Mouse (Mus musculus): ENCODE measurements at regions not wholly inside any gene's neighbourhood (a gene's known extent, or its start where the extent isn't known, plus 50 kb on each side); places are given as distances from the start of the nearest gene placed in this dataset.

- ATAC-seq (ENCODE audit: insufficient number of reproducible peaks, insufficient read depth, low FRiP score, low TSS enrichment, low read depth), result no peak
- no peak overlapping the region for H3K4me3 ChIP-seq
- no peak overlapping the region for H3K4me2 ChIP-seq
- no peak overlapping the region for H3K27ac ChIP-seq
- H3K4me1 ChIP-seq, result peaks cover 6% of the 10 kb centered on the region
- H3K9ac ChIP-seq, result no peak overlapping the region
- 91% methylated on average over 5 of the region's 5 CpGs for WGBS
- H3K36me3 ChIP-seq, result no peaks in the 10 kb centered on the region
- no peaks in the 10 kb centered on the region for H3K27me3 ChIP-seq
- H3K9me3 ChIP-seq, result no peaks in the 10 kb centered on the region; the same call in 1 of the 2 replicates
Measured at GRCm38 (mm10) chr2:178598371-178598770, 168.0 kb downstream of the Cdh26 start.

GRCm38 (mm10) chr2:178598836-178599235, 168.5 kb downstream of the Cdh26 start:
- Histone ChIP-seq H3K36me3 (no peaks in the 10 kb centered on the region), H3K27me3 (no peaks in the 10 kb centered on the region), H3K4me3 (no peak overlapping the region), H3K9ac (no peak overlapping the region), H3K4me1 (peaks cover 6% of the 10 kb centered on the region), H3K9me3 (no peaks in the 10 kb centered on the region; the same call in 1 of the 2 replicates), H3K27ac (no peak overlapping the region), H3K4me2 (no peak overlapping the region)
- no peak for ATAC-seq (ENCODE audit: insufficient number of reproducible peaks, insufficient read depth, low FRiP score, low TSS enrichment, low read depth)
- 89% methylated on average over 3 of the region's 3 CpGs for WGBS

GRCm38 (mm10) chr2:178603443-178603842, 173.1 kb downstream of the Cdh26 start:
- no peak for ATAC-seq (ENCODE audit: insufficient number of reproducible peaks, insufficient read depth, low FRiP score, low TSS enrichment, low read depth)
- Histone ChIP-seq H3K4me1 (no peaks in the 10 kb centered on the region), H3K27ac (no peak overlapping the region), H3K4me2 (no peak overlapping the region), H3K9ac (no peak overlapping the region), H3K4me3 (no peak overlapping the region), H3K9me3 (no peaks in the 10 kb centered on the region; the same call in 1 of the 2 replicates), H3K27me3 (no peaks in the 10 kb centered on the region), H3K36me3 (no peaks in the 10 kb centered on the region)
- WGBS, result 83% methylated on average over 2 of the region's 2 CpGs

- H3K9ac ChIP-seq, result no peak overlapping the region
- H3K4me3 ChIP-seq, result no peak overlapping the region
- H3K9me3 ChIP-seq, result no peaks in the 10 kb centered on the region
- H3K4me2 ChIP-seq, result no peak overlapping the region
- H3K27ac ChIP-seq, result no peak overlapping the region
- peak; percentile 9; the same call in 1 of the 2 replicates for ATAC-seq (ENCODE audit: insufficient number of reproducible peaks, insufficient read depth, low FRiP score, low TSS enrichment, low read depth)
- no peaks in the 10 kb centered on the region for H3K36me3 ChIP-seq
- H3K4me1 ChIP-seq, result no peaks in the 10 kb centered on the region
- 76% methylated on average over 4 of the region's 4 CpGs for WGBS
- no peaks in the 10 kb centered on the region for H3K27me3 ChIP-seq
Measured at GRCm38 (mm10) chr2:178606733-178607132, 176.4 kb downstream of the Cdh26 start.

GRCm38 (mm10) chr2:178610211-178610975, 180.1 kb downstream of the Cdh26 start:
- no peaks in the 10 kb centered on the region for H3K36me3 ChIP-seq

GRCm38 (mm10) chr2:178614761-178615160, 184.4 kb downstream of the Cdh26 start:
- Histone ChIP-seq H3K4me1 (no peaks in the 10 kb centered on the region), H3K36me3 (no peaks in the 10 kb centered on the region), H3K27me3 (no peaks in the 10 kb centered on the region), H3K9ac (no peak overlapping the region), H3K27ac (no peak overlapping the region), H3K9me3 (no peaks in the 10 kb centered on the region), H3K4me3 (no peak overlapping the region), H3K4me2 (no peak overlapping the region)
- ATAC-seq (ENCODE audit: insufficient number of reproducible peaks, insufficient read depth, low FRiP score, low TSS enrichment, low read depth), result no peak
- WGBS, result 55% methylated on average over 7 of the region's 7 CpGs

More at GRCm38 (mm10) chr2:178610211-178610975, 180.1 kb downstream of the Cdh26 start:
- Histone ChIP-seq H3K4me3 (no peak overlapping the region), H3K4me2 (no peak overlapping the region), H3K4me1 (no peaks in the 10 kb centered on the region), H3K9me3 (no peaks in the 10 kb centered on the region), H3K27me3 (no peaks in the 10 kb centered on the region), H3K9ac (no peak overlapping the region), H3K27ac (no peak overlapping the region)
- WGBS, result 58% methylated on average over 18 of the region's 18 CpGs
- no peak for ATAC-seq (ENCODE audit: insufficient number of reproducible peaks, insufficient read depth, low FRiP score, low TSS enrichment, low read depth)

- Histone ChIP-seq H3K4me3 (no peak overlapping the region), H3K9me3 (no peaks in the 10 kb centered on the region), H3K27me3 (0 out of 2 replicates have a peak, but pooled peaks cover 3% of the 10 kb centered on the region), H3K9ac (no peak overlapping the region), H3K36me3 (no peaks in the 10 kb centered on the region), H3K4me1 (peaks cover 13% of the 10 kb centered on the region), H3K27ac (no peak overlapping the region), H3K4me2 (no peak overlapping the region)
- WGBS, result 58% methylated on average over 3 of the region's 3 CpGs
- ATAC-seq (ENCODE audit: insufficient number of reproducible peaks, insufficient read depth, low FRiP score, low TSS enrichment, low read depth), result no peak
Measured at GRCm38 (mm10) chr2:178622801-178623200, 192.5 kb downstream of the Cdh26 start.

GRCm38 (mm10) chr2:178624475-178624874, 194.1 kb downstream of the Cdh26 start:
- H3K4me2 ChIP-seq, result no peak overlapping the region
- no peak overlapping the region for H3K27ac ChIP-seq
- no peaks in the 10 kb centered on the region for H3K9me3 ChIP-seq
- no peak overlapping the region for H3K9ac ChIP-seq
- H3K4me1 ChIP-seq, result peaks cover 25% of the 10 kb centered on the region
- H3K4me3 ChIP-seq, result no peak overlapping the region
- H3K27me3 ChIP-seq, result 0 out of 2 replicates have a peak, but pooled peaks cover 3% of the 10 kb centered on the region
- H3K36me3 ChIP-seq, result no peaks in the 10 kb centered on the region
- WGBS, result 84% methylated on average over 3 of the region's 3 CpGs
- ATAC-seq (ENCODE audit: insufficient number of reproducible peaks, insufficient read depth, low FRiP score, low TSS enrichment, low read depth), result no peak

GRCm38 (mm10) chr2:178624907-178625306, 194.6 kb downstream of the Cdh26 start:
- H3K4me3 ChIP-seq, result no peak overlapping the region
- no peak overlapping the region for H3K4me2 ChIP-seq
- peaks cover 26% of the 10 kb centered on the region for H3K4me1 ChIP-seq
- no peak for ATAC-seq (ENCODE audit: insufficient number of reproducible peaks, insufficient read depth, low FRiP score, low TSS enrichment, low read depth)
- 0 out of 2 replicates have a peak, but pooled peaks cover 3% of the 10 kb centered on the region for H3K27me3 ChIP-seq
- no peaks in the 10 kb centered on the region for H3K36me3 ChIP-seq
- no peak overlapping the region for H3K9ac ChIP-seq
- no peak overlapping the region for H3K27ac ChIP-seq
- no peaks in the 10 kb centered on the region for H3K9me3 ChIP-seq
- 71% methylated on average over 1 of the region's 1 CpGs for WGBS

- no peak for ATAC-seq (ENCODE audit: insufficient number of reproducible peaks, insufficient read depth, low FRiP score, low TSS enrichment, low read depth)
- Histone ChIP-seq H3K4me1 (peaks cover 74% of the 10 kb centered on the region), H3K4me2 (no peak overlapping the region), H3K9me3 (no peaks in the 10 kb centered on the region), H3K27me3 (0 out of 2 replicates have a peak, but pooled peaks cover 3% of the 10 kb centered on the region), H3K27ac (no peak overlapping the region), H3K9ac (no peak overlapping the region), H3K4me3 (no peak overlapping the region), H3K36me3 (no peaks in the 10 kb centered on the region)
- 26% methylated on average over 7 of the region's 7 CpGs for WGBS
Measured at GRCm38 (mm10) chr2:178629756-178630155, 199.4 kb downstream of the Cdh26 start.

- Histone ChIP-seq H3K4me2 (peak overlapping the region; percentile 14; the same call in 1 of the 2 replicates), H3K9ac (no peak overlapping the region), H3K4me3 (no peak overlapping the region), H3K4me1 (peaks cover 82% of the 10 kb centered on the region), H3K27ac (peak overlapping the region; percentile 72), H3K27me3 (0 out of 2 replicates have a peak, but pooled peaks cover 3% of the 10 kb centered on the region), H3K9me3 (no peaks in the 10 kb centered on the region), H3K36me3 (no peaks in the 10 kb centered on the region)
- peak; percentile 73 for ATAC-seq (ENCODE audit: insufficient number of reproducible peaks, insufficient read depth, low FRiP score, low TSS enrichment, low read depth)
- 27% methylated on average over 12 of the region's 12 CpGs for WGBS
Measured at GRCm38 (mm10) chr2:178630511-178630910, 200.2 kb downstream of the Cdh26 start.

GRCm38 (mm10) chr2:178631336-178631735, 201.0 kb downstream of the Cdh26 start:
- no peaks in the 10 kb centered on the region for H3K9me3 ChIP-seq
- peak overlapping the region; percentile 72 for H3K27ac ChIP-seq
- H3K4me1 ChIP-seq, result peaks cover 88% of the 10 kb centered on the region
- H3K4me2 ChIP-seq, result no peak overlapping the region
- H3K36me3 ChIP-seq, result no peaks in the 10 kb centered on the region
- no peak overlapping the region for H3K4me3 ChIP-seq
- WGBS, result 29% methylated on average over 3 of the region's 3 CpGs
- 0 out of 2 replicates have a peak, but pooled peaks cover 3% of the 10 kb centered on the region for H3K27me3 ChIP-seq
- no peak overlapping the region for H3K9ac ChIP-seq
- no peak for ATAC-seq (ENCODE audit: insufficient number of reproducible peaks, insufficient read depth, low FRiP score, low TSS enrichment, low read depth)
